Mouse (Mus musculus) cerebellum, adult 8-10 months (tissue): ENCODE data around the gene H2afj.

Source experiments
- DNase-seq: peaks from one replicate; pipeline ENCODE4 v3.0.0; 2022

H2afj gene

DNA sequence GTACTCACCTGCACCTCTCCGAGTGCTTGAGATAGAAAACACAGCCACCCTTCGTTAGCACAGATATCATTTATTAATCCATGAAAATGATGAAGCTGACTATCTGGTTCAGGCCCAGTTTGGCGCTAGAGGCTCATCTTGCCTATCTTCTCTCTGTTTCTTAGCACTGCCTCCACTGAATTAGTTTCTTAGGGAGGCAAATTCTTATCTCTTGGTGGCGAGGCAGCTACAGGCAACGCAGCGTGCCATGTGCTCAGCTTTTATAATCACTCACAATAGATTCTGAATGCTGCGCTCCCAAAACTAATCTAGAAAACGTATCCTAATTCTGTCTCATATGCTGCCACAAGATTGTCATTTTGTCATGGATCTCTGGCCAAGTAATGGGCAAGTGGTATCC is 40.4 kb downstream of the H2afj start:
- no peak for DNase-seq

- DNase-seq = no peak
These were observed 40.9 kb downstream of the H2afj start for GRCm38 (mm10) chr6:136848971-136849370.

- no peak for DNase-seq
These were observed 42.2 kb downstream of the H2afj start for GRCm38 (mm10) chr6:136850267-136850666.

GRCm38 (mm10) chr6:136852348-136852747 is 44.3 kb downstream of the H2afj start:
- DNase-seq = no peak

DNA sequence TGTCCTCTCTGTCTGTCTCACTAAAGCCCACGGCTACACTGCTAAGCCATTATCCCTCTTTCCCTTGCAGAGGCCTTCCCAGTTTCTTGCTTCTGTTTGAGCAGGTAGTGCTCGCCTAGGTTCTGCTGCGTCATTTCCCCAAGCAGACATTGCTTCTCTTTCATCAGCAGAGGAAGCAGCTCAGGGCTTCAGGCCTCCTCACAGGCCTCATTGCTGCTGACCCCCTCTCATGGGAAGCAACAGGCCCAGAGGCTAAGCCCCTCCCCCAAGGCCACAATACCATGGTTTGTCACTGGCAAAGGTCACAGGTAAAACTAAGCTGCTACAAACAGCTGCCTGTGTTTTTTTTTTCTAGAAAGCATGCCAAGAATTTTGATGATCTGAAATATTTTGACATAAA is 44.7 kb downstream of the H2afj start:
- DNase-seq = no peak

DNA sequence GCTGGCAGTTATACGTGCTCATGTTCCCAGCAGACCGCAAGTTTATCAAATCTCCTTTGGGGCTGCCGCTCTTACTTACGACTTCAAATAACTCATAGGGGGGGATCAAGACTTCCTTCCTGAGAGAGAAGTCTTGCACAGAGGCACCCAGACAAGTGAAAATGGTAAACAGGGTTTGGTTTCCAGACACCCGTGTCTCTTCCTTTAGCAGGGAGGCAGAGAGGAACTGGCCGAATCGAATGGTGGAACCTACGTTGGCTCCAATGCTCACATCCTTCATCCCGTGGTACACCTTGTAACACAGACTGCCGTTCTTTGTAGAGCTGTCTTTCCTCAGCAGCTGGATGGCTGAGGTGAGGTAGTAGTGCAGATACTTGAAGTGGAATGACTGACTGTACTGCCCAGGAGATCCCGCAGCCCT is 46.3 kb downstream of the H2afj start:
- no peak for DNase-seq

GRCm38 (mm10) chr6:136855183-136855582 is 47.1 kb downstream of the H2afj start:
- DNase-seq = no peak

DNA sequence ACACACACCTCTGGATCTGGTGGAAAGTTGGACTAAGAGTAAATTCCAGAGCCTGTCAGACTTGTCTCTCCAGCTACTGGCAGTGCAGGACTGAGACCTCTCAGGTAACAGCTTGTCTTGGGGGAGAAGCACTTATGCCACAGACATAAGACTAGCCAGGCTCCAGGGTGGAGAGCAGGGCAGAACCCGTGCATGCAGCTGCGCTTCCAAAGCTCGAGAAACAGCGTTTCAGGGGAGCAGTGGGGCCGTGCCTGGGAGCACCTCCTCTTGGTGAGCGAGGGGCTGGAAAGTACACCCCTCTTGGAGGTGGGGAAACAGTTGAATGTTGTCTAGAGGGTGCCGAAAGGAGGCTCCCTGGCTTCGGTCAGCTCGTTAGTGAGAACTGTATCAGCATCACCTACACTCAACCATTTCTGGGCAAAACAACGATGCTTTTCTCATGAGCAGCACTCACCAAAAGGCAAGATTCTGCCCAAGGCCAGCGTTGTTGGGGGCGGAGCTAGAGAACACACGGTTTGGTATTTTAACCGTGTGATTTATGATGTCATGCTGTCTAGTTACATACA is 48.1 kb downstream of the H2afj start:
- no peak for DNase-seq

DNA sequence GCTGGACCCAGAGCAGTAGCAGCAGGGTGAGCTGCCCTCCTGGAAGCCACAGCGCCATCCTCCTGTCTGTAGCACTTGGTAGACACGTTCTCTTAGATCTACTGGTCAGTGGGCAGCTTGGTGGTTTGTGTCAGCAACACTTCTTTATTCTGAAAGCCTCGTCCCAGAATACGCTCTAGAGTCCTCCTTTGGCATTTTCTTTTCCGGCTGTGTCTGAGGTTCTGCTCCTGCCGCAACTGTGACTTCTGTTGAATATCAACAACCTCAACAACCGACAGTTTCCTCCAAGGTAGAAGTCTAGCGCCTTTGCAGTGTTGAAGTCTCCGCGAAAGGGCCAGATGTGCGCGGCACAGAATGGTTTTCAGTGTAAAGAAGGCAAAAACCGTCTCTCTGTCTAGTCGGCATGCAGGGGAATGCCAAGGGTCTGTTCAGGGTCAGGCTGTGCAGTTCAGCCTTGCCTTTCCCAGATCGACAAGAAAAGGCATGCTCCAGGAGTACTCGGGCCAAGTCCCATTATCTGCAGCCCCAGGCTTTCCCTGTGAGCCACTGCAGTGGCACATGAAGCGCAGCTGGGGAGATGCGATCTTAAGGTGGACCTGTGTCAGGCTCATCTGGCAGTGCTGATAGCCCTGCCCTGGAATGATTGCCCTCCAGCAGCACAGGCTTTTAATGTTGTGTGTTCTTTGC is 49.3 kb downstream of the H2afj start, which contains the start of gene Art4:
Gene Art4 (minus strand): TSS at position 548 of the 687 bp plus-strand sequence.
- no peak for DNase-seq

GRCm38 (mm10) chr6:136857873-136858260 is 49.8 kb downstream of the H2afj start:
- no peak for DNase-seq

- no peak for DNase-seq
These were observed 50.4 kb downstream of the H2afj start for GRCm38 (mm10) chr6:136858420-136858819.
